Mouse (Mus musculus) lung, postnatal 10 days (tissue): ENCODE measurements around the gene B3gnt8.

Experiments used
- DNase-seq: peaks from one replicate; pipeline ENCODE4 v3.0.0; 2021

B3gnt8 gene

GRCm38 (mm10) chr7:25619722-25619991 lies 6.8 kb upstream of the B3gnt8 start:
- DNase-seq = no peak

DNA sequence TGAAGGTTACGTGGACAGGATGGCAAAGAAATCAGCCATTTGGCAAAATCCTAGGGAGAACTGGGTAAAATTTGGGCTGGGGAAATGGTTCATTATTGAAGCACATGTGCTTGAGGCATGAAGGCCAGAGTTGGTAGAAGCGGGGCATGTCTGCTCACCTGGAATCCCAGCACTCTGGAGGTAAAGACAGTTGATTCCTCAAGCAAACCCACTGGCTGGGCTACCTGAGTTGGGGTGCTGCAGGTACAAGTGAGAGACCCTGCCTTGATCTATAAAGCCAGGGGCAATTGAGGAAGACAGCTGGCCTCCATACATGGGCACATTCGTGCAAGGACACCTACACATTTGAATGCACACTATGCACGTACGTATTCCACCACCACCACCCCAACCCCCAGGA lies 6.4 kb upstream of the B3gnt8 start:
- DNase-seq = no peak

- no peak for DNase-seq
Measured at GRCm38 (mm10) chr7:25620751-25621150, 5.7 kb upstream of the B3gnt8 start.

DNA sequence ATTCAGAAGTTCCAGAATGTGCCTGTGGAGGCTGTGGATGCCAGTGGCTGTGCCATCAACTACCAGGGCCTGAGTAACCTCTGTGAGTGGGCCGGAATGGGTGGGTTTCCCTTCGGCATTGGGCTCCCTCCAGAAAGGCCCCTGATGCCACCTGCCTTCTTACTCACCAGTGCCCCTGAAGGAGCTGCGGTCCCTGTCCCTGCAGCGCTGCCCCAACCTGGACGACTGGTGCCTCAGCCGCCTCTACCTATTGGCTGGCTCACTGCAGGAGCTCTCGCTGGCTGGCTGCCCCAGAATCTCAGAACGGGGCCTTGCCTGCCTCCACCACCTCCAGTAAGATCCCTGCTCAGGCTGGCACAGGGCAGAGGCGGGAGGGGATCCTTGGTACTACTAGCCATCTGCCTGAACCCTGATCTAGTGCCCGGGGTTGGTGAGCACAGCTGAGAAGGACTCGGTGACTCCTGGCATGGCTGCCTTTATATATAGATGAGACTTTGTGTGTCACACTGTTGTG lies 2.5 kb upstream of the B3gnt8 start:
- no peak for DNase-seq

GRCm38 (mm10) chr7:25624851-25625250 lies 1.6 kb upstream of the B3gnt8 start:
- DNase-seq = peak; percentile 41

- peak; percentile 49 for DNase-seq
Measured at GRCm38 (mm10) chr7:25625594-25626250, 732 bp upstream of the B3gnt8 start.

GRCm38 (mm10) chr7:25627431-25628322 lies 1.2 kb downstream of the B3gnt8 start:
- peak; percentile 89 for DNase-seq

DNA sequence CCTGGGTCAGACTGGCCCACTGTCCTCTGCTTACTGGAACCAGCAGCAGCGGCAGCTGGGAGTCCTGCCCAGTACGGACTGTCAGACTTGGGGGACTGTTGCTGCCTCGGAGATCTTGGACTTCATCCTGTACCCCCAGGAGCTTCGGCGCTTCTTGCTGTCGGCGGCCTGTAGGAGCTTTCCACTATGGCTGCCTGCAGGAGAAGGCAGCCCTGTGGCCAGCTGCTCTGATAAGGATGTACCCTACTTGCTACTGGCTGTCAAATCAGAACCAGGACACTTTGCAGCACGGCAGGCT lies 1.8 kb downstream of the B3gnt8 start:
- DNase-seq = no peak

GRCm38 (mm10) chr7:25632679-25633078 lies 6.2 kb downstream of the B3gnt8 start:
- DNase-seq = no peak

DNA sequence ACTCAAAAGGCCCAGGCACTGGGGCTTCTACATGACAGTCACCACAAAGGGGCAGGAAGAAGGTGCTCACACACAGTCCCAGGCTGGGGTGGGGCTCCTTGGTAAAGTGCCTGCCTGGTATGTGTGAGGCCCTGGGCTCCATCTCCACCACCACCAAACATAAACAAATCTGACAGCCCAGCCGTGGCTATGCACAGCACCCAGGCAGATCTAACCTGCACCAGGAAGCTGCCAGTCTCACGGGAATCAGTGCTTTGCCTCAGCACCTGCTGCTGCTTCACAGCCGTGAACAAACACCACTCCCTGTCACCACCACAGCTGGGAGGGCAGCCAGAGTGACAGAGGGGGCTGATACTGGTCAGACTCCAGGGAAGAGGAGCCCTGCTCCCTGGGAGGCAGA lies 9.9 kb downstream of the B3gnt8 start:
- DNase-seq = peak; percentile 38

GRCm38 (mm10) chr7:25637099-25637498 lies 10.6 kb downstream of the B3gnt8 start:
- DNase-seq = no peak

- DNase-seq = no peak
Measured at GRCm38 (mm10) chr7:25639754-25640153, 13.3 kb downstream of the B3gnt8 start.

- DNase-seq = no peak
Measured at GRCm38 (mm10) chr7:25644136-25644535, 17.7 kb downstream of the B3gnt8 start.

- no peak for DNase-seq
Measured at GRCm38 (mm10) chr7:25644631-25645030, 18.2 kb downstream of the B3gnt8 start.

DNA sequence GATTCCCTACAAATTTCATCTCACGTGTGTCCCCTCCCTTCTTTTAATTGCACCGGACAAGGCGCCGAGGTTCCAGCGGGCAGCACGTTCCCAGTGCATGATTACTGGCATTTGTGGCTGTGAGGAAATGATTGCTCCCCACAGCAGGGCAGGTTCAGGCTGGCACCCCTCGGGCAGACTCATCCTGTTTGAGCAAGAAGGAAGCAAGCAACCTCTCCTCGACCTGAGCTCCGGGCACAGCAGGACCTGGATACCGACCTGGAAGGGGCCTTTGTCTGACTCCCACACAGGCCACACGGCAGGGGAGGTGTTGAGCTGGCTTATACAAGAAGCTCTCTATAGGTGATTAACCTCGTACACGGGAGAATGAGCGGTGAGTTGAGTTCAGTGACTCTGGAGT lies 18.6 kb downstream of the B3gnt8 start:
- no peak for DNase-seq

DNA sequence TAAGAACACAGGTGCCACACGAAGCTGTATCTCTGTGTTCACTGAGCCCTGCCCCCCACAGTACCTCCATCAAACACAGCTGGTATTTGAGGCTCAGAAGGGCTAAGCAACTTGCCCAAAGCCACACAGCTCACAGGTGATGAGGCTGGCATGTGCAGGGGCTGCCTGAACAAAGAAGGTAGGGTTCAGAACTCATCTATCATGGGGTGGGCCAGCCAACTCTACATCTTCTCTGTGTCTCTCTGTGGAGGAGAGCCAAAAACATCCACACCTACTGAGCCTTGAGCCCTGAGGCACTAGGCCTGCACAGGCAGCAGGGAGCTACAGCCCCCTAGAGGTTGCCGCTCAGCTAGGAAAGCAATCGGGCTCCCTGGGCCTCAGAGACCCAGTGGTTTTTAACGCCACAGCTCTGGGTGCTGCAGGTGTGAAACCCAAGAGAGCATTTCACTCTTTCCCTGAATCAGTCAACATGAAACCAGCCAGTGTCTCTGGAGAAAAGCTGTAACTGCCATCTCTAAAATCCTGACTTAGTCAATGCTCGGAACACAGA lies 21.2 kb downstream of the B3gnt8 start:
- DNase-seq = no peak

- no peak for DNase-seq
Measured at GRCm38 (mm10) chr7:25649839-25650238, 23.4 kb downstream of the B3gnt8 start.

DNA sequence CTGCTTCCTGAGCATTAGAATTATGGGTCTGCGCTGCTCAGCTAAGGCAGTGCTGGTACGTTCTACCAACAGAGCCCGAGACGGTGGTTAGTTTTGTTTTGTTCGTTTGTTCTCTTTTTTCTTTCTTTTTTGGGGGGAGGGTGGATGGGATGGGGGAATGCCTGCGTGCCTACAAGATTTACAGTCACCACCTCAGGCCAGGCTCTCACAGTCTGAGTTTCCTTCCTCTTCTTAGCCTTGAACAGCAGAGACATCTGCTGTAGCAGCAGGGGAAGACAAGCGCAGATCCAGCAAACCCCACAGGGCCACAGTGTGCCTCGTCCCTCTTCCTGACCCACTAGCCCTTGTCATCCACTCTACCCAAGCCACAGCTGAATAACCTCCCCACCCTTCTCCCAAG lies 24.8 kb downstream of the B3gnt8 start:
- DNase-seq = no peak

GRCm38 (mm10) chr7:25652244-25652759 lies 25.8 kb downstream of the B3gnt8 start:
- DNase-seq = no peak

- DNase-seq = no peak
Measured at GRCm38 (mm10) chr7:25655601-25656428, 29.4 kb downstream of the B3gnt8 start.

- DNase-seq = peak; percentile 44
Measured at GRCm38 (mm10) chr7:25657785-25658184, 31.3 kb downstream of the B3gnt8 start.

- DNase-seq = peak; percentile 100
Measured at GRCm38 (mm10) chr7:25658657-25659472, 32.4 kb downstream of the B3gnt8 start, which contains the start of the genes Bckdha and Exosc5. Gene Bckdha, minus strand, starts transcription at chr7:25658981. Gene Exosc5, plus strand, starts transcription at chr7:25659164.
